Mouse (Mus musculus): ENCODE data around the gene Klk1b26. TPM values are rescaled to one million over a fixed set of nuclear protein-coding genes. Genes with fewer than 3 reads are reported as not detected.

Gene Klk1b26
- polyA plus RNA-seq, 1 experiment from 2014 or later, result not detected

Other genes starting within 250 kb of the Klk1b26 start
- gene Klk12, start 243.3 kb upstream of the Klk1b26 start, polyA plus RNA-seq (2016; fragmentation: Nextera tagmentation; extraction: Ambion mirVana), result not detected in 2 replicates
- not detected in 2 replicates for gene Klk11, start 237.6 kb upstream of the Klk1b26 start, polyA plus RNA-seq (2016; fragmentation: Nextera tagmentation; extraction: Ambion mirVana)
- gene Klk10, start 231.1 kb upstream of the Klk1b26 start, polyA plus RNA-seq (2016; fragmentation: Nextera tagmentation; extraction: Ambion mirVana), result 0.24 TPM in 1 of 2 replicates, not detected in the other
- gene Klk9, start 220.3 kb upstream of the Klk1b26 start, polyA plus RNA-seq (2016; fragmentation: Nextera tagmentation; extraction: Ambion mirVana), result not detected in 2 replicates
- 5.0 and 7.3 TPM in 2 replicates for gene Klk8, start 214.6 kb upstream of the Klk1b26 start, polyA plus RNA-seq (2016; fragmentation: Nextera tagmentation; extraction: Ambion mirVana)
- not detected in 2 replicates for gene Klk7, start 200.9 kb upstream of the Klk1b26 start, polyA plus RNA-seq (2016; fragmentation: Nextera tagmentation; extraction: Ambion mirVana)
- gene Klk6, start 187.7 kb upstream of the Klk1b26 start, polyA plus RNA-seq (2016; fragmentation: Nextera tagmentation; extraction: Ambion mirVana), result not detected in 2 replicates
- gene Klk5, start 170.2 kb upstream of the Klk1b26 start, polyA plus RNA-seq (2016; fragmentation: Nextera tagmentation; extraction: Ambion mirVana), result not detected in 2 replicates
- gene Klk4, start 131.0 kb upstream of the Klk1b26 start, polyA plus RNA-seq (2016; fragmentation: Nextera tagmentation; extraction: Ambion mirVana), result 0.15 and 0.20 TPM in 2 replicates
- gene Klk15, start 78.4 kb upstream of the Klk1b26 start, polyA plus RNA-seq (2016; fragmentation: Nextera tagmentation; extraction: Ambion mirVana), result not detected in 2 replicates
- not detected in 2 replicates for gene Klk1b8, start 61.5 kb upstream of the Klk1b26 start, polyA plus RNA-seq (2016; fragmentation: Nextera tagmentation; extraction: Ambion mirVana)
- not detected in 2 replicates for gene Klk1b1, start 45.4 kb upstream of the Klk1b26 start, polyA plus RNA-seq (2016; fragmentation: Nextera tagmentation; extraction: Ambion mirVana)
- not detected in 2 replicates for gene Klk1b9, start 36.1 kb upstream of the Klk1b26 start, polyA plus RNA-seq (2016; fragmentation: Nextera tagmentation; extraction: Ambion mirVana)
- gene Klk1b11, start 16.3 kb upstream of the Klk1b26 start, polyA plus RNA-seq (2016; fragmentation: Nextera tagmentation; extraction: Ambion mirVana), result not detected in 2 replicates
- not detected in 2 replicates for gene Klk1b27, start 40.1 kb downstream of the Klk1b26 start, polyA plus RNA-seq (2016; fragmentation: Nextera tagmentation; extraction: Ambion mirVana)
- not detected in 2 replicates for gene Klk1b21, start 90.2 kb downstream of the Klk1b26 start, polyA plus RNA-seq (2016; fragmentation: Nextera tagmentation; extraction: Ambion mirVana)
- not detected in 2 replicates for gene Klk1b22, start 100.5 kb downstream of the Klk1b26 start, polyA plus RNA-seq (2016; fragmentation: Nextera tagmentation; extraction: Ambion mirVana)
- not detected in 2 replicates for gene Klk1b16, start 124.6 kb downstream of the Klk1b26 start, polyA plus RNA-seq (2016; fragmentation: Nextera tagmentation; extraction: Ambion mirVana)
- gene Klk1b24, start 176.1 kb downstream of the Klk1b26 start, polyA plus RNA-seq (2016; fragmentation: Nextera tagmentation; extraction: Ambion mirVana), result not detected in 2 replicates
- gene Klk1b3, start 186.0 kb downstream of the Klk1b26 start, polyA plus RNA-seq (2016; fragmentation: Nextera tagmentation; extraction: Ambion mirVana), result not detected in 2 replicates
- not detected in 2 replicates for gene Klk1b4, start 195.3 kb downstream of the Klk1b26 start, polyA plus RNA-seq (2016; fragmentation: Nextera tagmentation; extraction: Ambion mirVana)
- not detected in 2 replicates for gene Klk1b5, start 203.8 kb downstream of the Klk1b26 start, polyA plus RNA-seq (2016; fragmentation: Nextera tagmentation; extraction: Ambion mirVana)
- not detected in 2 replicates for gene Klk1, start 213.2 kb downstream of the Klk1b26 start, polyA plus RNA-seq (2016; fragmentation: Nextera tagmentation; extraction: Ambion mirVana)
- 0.31 TPM in 1 of 2 replicates, not detected in the other for gene Gm36864, start 224.0 kb downstream of the Klk1b26 start, polyA plus RNA-seq (2016; fragmentation: Nextera tagmentation; extraction: Ambion mirVana)
- 0.83 and 1.3 TPM in 2 replicates for gene 1700028J19Rik, start 234.5 kb downstream of the Klk1b26 start, polyA plus RNA-seq (2016; fragmentation: Nextera tagmentation; extraction: Ambion mirVana)
- 179 and 198 TPM in 2 replicates for gene 2410002F23Rik, start 234.6 kb downstream of the Klk1b26 start, polyA plus RNA-seq (2016; fragmentation: Nextera tagmentation; extraction: Ambion mirVana)
- not detected in 2 replicates for gene Acp4, start 245.2 kb downstream of the Klk1b26 start, polyA plus RNA-seq (2016; fragmentation: Nextera tagmentation; extraction: Ambion mirVana)
- gene Gm15517, start 249.3 kb downstream of the Klk1b26 start, polyA plus RNA-seq (2016; fragmentation: Nextera tagmentation; extraction: Ambion mirVana), result not detected in 2 replicates

Data from neural tube, embryonic 12.5 days (tissue).